Comparison of ENCODE assay signal across 8 mouse cellular contexts in genomic region chr8:105623118-105623517, GRCm38 (mm10). TPM values are rescaled to one million over a fixed set of nuclear protein-coding genes. Genes with fewer than 3 reads are reported as not detected.
DNase-seq lines count a peak whose midpoint lies in the region; ATAC-seq lines count a peak whose summit lies in the region.

No protein-coding gene starts in this region.

- H3K27me3 ChIP-seq in hindbrain, embryonic 13.5 days, result no peaks in the 10 kb centered on the region
- no peaks in the 10 kb centered on the region for H3K27me3 ChIP-seq in hindbrain, embryonic 14.5 days (ENCODE audit: control insufficient read depth, insufficient read depth, low read length)
- no peaks in the 10 kb centered on the region for H3K27me3 ChIP-seq in forebrain, embryonic 16.5 days (replicated peaks; ENCODE audit: control insufficient read depth, insufficient read depth, low read length)
- H3K27me3 ChIP-seq in lung, embryonic 15.5 days, result no peaks in the 10 kb centered on the region
- H3K27me3 ChIP-seq in splenic B cell, adult 2 months (ENCODE audit: control insufficient read depth, insufficient read depth, low read length, poor library complexity, severe bottlenecking), result no peaks in the 10 kb centered on the region

- 32% methylated on average over 5 of the region's 5 CpGs for WGBS in hindbrain, embryonic 13.5 days
- 24% methylated on average over 5 of the region's 5 CpGs for WGBS in hindbrain, embryonic 14.5 days
- WGBS in forebrain, embryonic 16.5 days, result 31% methylated on average over 5 of the region's 5 CpGs
- 33% methylated on average over 5 of the region's 5 CpGs for WGBS in lung, embryonic 15.5 days

- no peak for DNase-seq in hindbrain, embryonic 14.5 days (ENCODE audit: low spot score)
- peak; percentile 91 for DNase-seq in ES-CJ7 (ENCODE audit: low read depth, low spot score)
- DNase-seq in splenic B cell, adult 2 months (ENCODE audit: low read depth, low spot score), result peak; percentile 98
- DNase-seq in adrenal gland, postnatal 10 days, result no peak

- peak overlapping the region; percentile 53 for H3K9ac ChIP-seq in hindbrain, embryonic 13.5 days
- no peak overlapping the region for H3K9ac ChIP-seq in hindbrain, embryonic 14.5 days
- H3K9ac ChIP-seq in forebrain, embryonic 16.5 days (replicated peaks; ENCODE audit: low read depth, low read length), result no peak overlapping the region
- no peak overlapping the region for H3K9ac ChIP-seq in lung, embryonic 15.5 days

- no peaks in the 10 kb centered on the region for H3K9me3 ChIP-seq in hindbrain, embryonic 13.5 days
- H3K9me3 ChIP-seq in hindbrain, embryonic 14.5 days (ENCODE audit: control insufficient read depth, low read length), result no peaks in the 10 kb centered on the region
- H3K9me3 ChIP-seq in forebrain, embryonic 16.5 days (ENCODE audit: control insufficient read depth, low read length), result no peaks in the 10 kb centered on the region
- no peaks in the 10 kb centered on the region for H3K9me3 ChIP-seq in lung, embryonic 15.5 days

- peaks cover 52% of the 10 kb centered on the region for H3K36me3 ChIP-seq in hindbrain, embryonic 13.5 days
- peaks cover 57% of the 10 kb centered on the region for H3K36me3 ChIP-seq in hindbrain, embryonic 14.5 days (replicated peaks; ENCODE audit: control insufficient read depth, insufficient read depth)
- H3K36me3 ChIP-seq in forebrain, embryonic 16.5 days (ENCODE audit: control insufficient read depth, insufficient read depth), result peaks cover 13% of the 10 kb centered on the region
- peaks cover 35% of the 10 kb centered on the region for H3K36me3 ChIP-seq in lung, embryonic 15.5 days
- no peaks in the 10 kb centered on the region for H3K36me3 ChIP-seq in splenic B cell, adult 2 months (ENCODE audit: control insufficient read depth, insufficient read depth, low read length, poor library complexity, severe bottlenecking)

- ATAC-seq in hindbrain, embryonic 13.5 days (ENCODE audit: low FRiP score), result peak; percentile 7; the same call in 1 of the 2 replicates
- ATAC-seq in hindbrain, embryonic 14.5 days (ENCODE audit: low FRiP score), result no peak
- ATAC-seq in forebrain, embryonic 16.5 days, result peak; percentile 0; the same call in 1 of the 2 replicates
- no peak for ATAC-seq in lung, embryonic 15.5 days (ENCODE audit: borderline replicate concordance, extremely low read depth, low FRiP score, low TSS enrichment)
- ATAC-seq in megakaryocyte-erythroid progenitor cell, adult 5-6 weeks (replicated peaks; ENCODE audit: low FRiP score, low TSS enrichment, poor library complexity, severe bottlenecking), result no peak

- no peak overlapping the region for H3K4me2 ChIP-seq in hindbrain, embryonic 13.5 days
- H3K4me2 ChIP-seq in hindbrain, embryonic 14.5 days (replicated peaks), result no peak overlapping the region
- no peak overlapping the region for H3K4me2 ChIP-seq in forebrain, embryonic 16.5 days (ENCODE audit: low read length)
- H3K4me2 ChIP-seq in lung, embryonic 15.5 days, result no peak overlapping the region

- peaks cover 48% of the 10 kb centered on the region for H3K4me1 ChIP-seq in hindbrain, embryonic 13.5 days (replicated peaks)
- H3K4me1 ChIP-seq in hindbrain, embryonic 14.5 days (replicated peaks; ENCODE audit: control insufficient read depth, insufficient read depth, low read length), result 0 out of 2 replicates have a peak, but pooled peaks cover 7% of the 10 kb centered on the region
- H3K4me1 ChIP-seq in forebrain, embryonic 16.5 days (replicated peaks; ENCODE audit: control insufficient read depth, insufficient read depth, low read length), result peaks cover 24% of the 10 kb centered on the region
- H3K4me1 ChIP-seq in lung, embryonic 15.5 days, result peaks cover 31% of the 10 kb centered on the region

- H3K27ac ChIP-seq in hindbrain, embryonic 13.5 days, result 0 out of 2 replicates have a peak overlapping the region, but pooled peaks have one; percentile 79
- H3K27ac ChIP-seq in hindbrain, embryonic 14.5 days, result no peak overlapping the region
- no peak overlapping the region for H3K27ac ChIP-seq in forebrain, embryonic 16.5 days (ENCODE audit: low read length)
- H3K27ac ChIP-seq in lung, embryonic 15.5 days, result peak overlapping the region; percentile 30; the same call in 1 of the 2 replicates

- H3K4me3 ChIP-seq in hindbrain, embryonic 13.5 days, result no peak overlapping the region
- no peak overlapping the region for H3K4me3 ChIP-seq in hindbrain, embryonic 14.5 days (replicated peaks; ENCODE audit: low read length)
- no peak overlapping the region for H3K4me3 ChIP-seq in forebrain, embryonic 16.5 days (replicated peaks; ENCODE audit: low read length)
- H3K4me3 ChIP-seq in lung, embryonic 15.5 days, result no peak overlapping the region

RNA-seq across cellular contexts. Expression of gene Ctcf, which starts 13.2 kb away (rescaled TPM):
- polyA plus RNA-seq in hindbrain, embryonic 13.5 days (2015; fragmentation: Nextera tagmentation; extraction: Ambion mirVana), result 114 and 120 TPM in 2 replicates
- 76.9 and 79.1 TPM in 2 replicates for polyA plus RNA-seq in hindbrain, embryonic 14.5 days (2014; fragmentation: Nextera tagmentation; extraction: Ambion mirVana)
- polyA plus RNA-seq in forebrain, embryonic 16.5 days (2015; fragmentation: Nextera tagmentation; extraction: Ambion mirVana), result 137 and 143 TPM in 2 replicates
- 131 and 140 TPM in 2 replicates for polyA plus RNA-seq in lung, embryonic 15.5 days (2015; fragmentation: Nextera tagmentation; extraction: Ambion mirVana)
- total RNA-seq in adrenal gland, postnatal 10 days (2021), result 10 to 100 TPM; 53.0 to 62.3 TPM
- total RNA-seq in megakaryocyte-erythroid progenitor cell, adult 5-6 weeks (2014; fragmentation: Nextera tagmentation), result 96.1 and 112 TPM in 2 replicates
- 113 and 160 TPM in 2 replicates for total RNA-seq in megakaryocyte-erythroid progenitor cell, adult 5-6 weeks (2017)

RNA-seq across cellular contexts. Expression of gene Agrp, which starts 14.1 kb away (rescaled TPM):
- 0.43 and 1.2 TPM in 2 replicates for polyA plus RNA-seq in hindbrain, embryonic 13.5 days (2015; fragmentation: Nextera tagmentation; extraction: Ambion mirVana)
- 0.84 TPM in 1 of 2 replicates, not detected in the other for polyA plus RNA-seq in hindbrain, embryonic 14.5 days (2014; fragmentation: Nextera tagmentation; extraction: Ambion mirVana)
- 0.67 and 0.91 TPM in 2 replicates for polyA plus RNA-seq in forebrain, embryonic 16.5 days (2015; fragmentation: Nextera tagmentation; extraction: Ambion mirVana)
- polyA plus RNA-seq in lung, embryonic 15.5 days (2015; fragmentation: Nextera tagmentation; extraction: Ambion mirVana), result 0.69 and 0.79 TPM in 2 replicates
- total RNA-seq in adrenal gland, postnatal 10 days (2021), result 1 to 10 TPM in 1 of 2 experiments, under 1 TPM in 1; 0.97 to 1.3 TPM
- not detected in 2 replicates for total RNA-seq in megakaryocyte-erythroid progenitor cell, adult 5-6 weeks (2014; fragmentation: Nextera tagmentation)
- not detected in 2 replicates for total RNA-seq in megakaryocyte-erythroid progenitor cell, adult 5-6 weeks (2017)

RNA-seq across cellular contexts. Expression of gene Ripor1, which starts 18.1 kb away (rescaled TPM):
- polyA plus RNA-seq in hindbrain, embryonic 13.5 days (2015; fragmentation: Nextera tagmentation; extraction: Ambion mirVana), result 26.6 and 27.1 TPM in 2 replicates
- polyA plus RNA-seq in hindbrain, embryonic 14.5 days (2014; fragmentation: Nextera tagmentation; extraction: Ambion mirVana), result 30.6 and 32.6 TPM in 2 replicates
- polyA plus RNA-seq in forebrain, embryonic 16.5 days (2015; fragmentation: Nextera tagmentation; extraction: Ambion mirVana), result 31.6 and 33.4 TPM in 2 replicates
- polyA plus RNA-seq in lung, embryonic 15.5 days (2015; fragmentation: Nextera tagmentation; extraction: Ambion mirVana), result 30.6 and 34.1 TPM in 2 replicates
- 10 to 100 TPM; 30.4 to 34.5 TPM for total RNA-seq in adrenal gland, postnatal 10 days (2021)
- 148 and 206 TPM in 2 replicates for total RNA-seq in megakaryocyte-erythroid progenitor cell, adult 5-6 weeks (2014; fragmentation: Nextera tagmentation)
- total RNA-seq in megakaryocyte-erythroid progenitor cell, adult 5-6 weeks (2017), result 16.7 and 20.6 TPM in 2 replicates

RNA-seq across cellular contexts. Expression of gene Atp6v0d1, which starts 57.3 kb away (rescaled TPM):
- 201 and 203 TPM in 2 replicates for polyA plus RNA-seq in hindbrain, embryonic 13.5 days (2015; fragmentation: Nextera tagmentation; extraction: Ambion mirVana)
- 231 and 245 TPM in 2 replicates for polyA plus RNA-seq in hindbrain, embryonic 14.5 days (2014; fragmentation: Nextera tagmentation; extraction: Ambion mirVana)
- 193 and 203 TPM in 2 replicates for polyA plus RNA-seq in forebrain, embryonic 16.5 days (2015; fragmentation: Nextera tagmentation; extraction: Ambion mirVana)
- 80.8 and 82.1 TPM in 2 replicates for polyA plus RNA-seq in lung, embryonic 15.5 days (2015; fragmentation: Nextera tagmentation; extraction: Ambion mirVana)
- total RNA-seq in adrenal gland, postnatal 10 days (2021), result 10 to 100 TPM; 92.8 to 94.0 TPM
- total RNA-seq in megakaryocyte-erythroid progenitor cell, adult 5-6 weeks (2014; fragmentation: Nextera tagmentation), result 51.9 and 70.3 TPM in 2 replicates
- 21.0 and 32.0 TPM in 2 replicates for total RNA-seq in megakaryocyte-erythroid progenitor cell, adult 5-6 weeks (2017)

Comparison
In these comparisons a context has a peak if more than half of its experiments do, and no peak if none do; other contexts are left out.
1. ATAC-seq: peak in hindbrain, embryonic 13.5 days (single experiment) and forebrain, embryonic 16.5 days (single experiment); none in hindbrain, embryonic 14.5 days (single experiment), lung, embryonic 15.5 days (single experiment) and megakaryocyte-erythroid progenitor cell, adult 5-6 weeks (single experiment).
2. H3K27ac ChIP-seq: peak in hindbrain, embryonic 13.5 days (single experiment) and lung, embryonic 15.5 days (single experiment); none in hindbrain, embryonic 14.5 days (single experiment) and forebrain, embryonic 16.5 days (single experiment).
3. DNase-seq: peak in ES-CJ7 (single experiment) and splenic B cell, adult 2 months (single experiment); none in hindbrain, embryonic 14.5 days (single experiment) and adrenal gland, postnatal 10 days (single experiment).